Mouse (Mus musculus): ENCODE measurements around the gene Slc34a3.

Gene Slc34a3

DNA sequence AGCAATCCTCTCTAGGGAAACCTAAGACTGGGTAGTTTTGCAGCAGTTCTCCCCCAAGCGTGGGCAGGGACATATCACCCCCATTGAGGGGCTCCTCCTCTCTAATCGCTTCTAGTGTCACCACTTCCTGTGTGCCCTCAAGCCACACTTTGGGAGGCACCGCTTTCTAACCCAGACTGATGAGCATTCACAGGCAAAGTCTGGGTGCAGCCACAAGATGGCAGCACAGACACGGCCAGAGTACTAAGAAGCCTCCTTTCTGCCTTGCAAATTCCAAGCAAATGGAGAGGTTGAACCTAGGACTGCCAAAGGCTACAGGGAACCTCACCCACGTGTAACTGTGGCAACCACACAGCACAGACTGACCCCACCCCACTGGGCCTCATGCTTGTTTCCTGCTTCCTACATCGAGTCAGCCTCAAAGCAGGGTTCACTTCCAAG, 40.8 kb downstream of the Slc34a3 start:
- TF ChIP-seq GATA4 (IDR thresholded peaks at IDR 0.05; ENCODE audit: insufficient replicate concordance, low read length) = no peak

DNA sequence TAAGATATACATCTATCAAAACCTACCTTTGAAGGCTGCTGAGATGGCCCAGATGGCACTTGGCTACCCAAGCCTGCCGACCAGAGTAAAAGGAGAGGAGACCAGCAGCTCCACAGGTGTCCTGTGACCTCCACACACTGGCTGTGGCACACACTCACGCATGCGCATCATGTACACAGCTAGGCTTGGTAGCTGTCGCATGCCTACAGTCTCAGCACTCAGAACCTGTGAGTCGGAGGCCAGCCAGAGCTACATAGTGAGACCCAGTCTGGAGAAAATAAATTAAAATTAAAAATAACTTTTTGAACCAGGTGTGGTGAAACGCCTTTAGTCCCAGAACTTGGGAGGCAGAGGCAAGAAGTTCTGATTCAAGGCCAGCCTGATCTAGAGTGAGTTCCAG, 46.3 kb downstream of the Slc34a3 start:
- TF ChIP-seq GATA4 (IDR thresholded peaks at IDR 0.05; ENCODE audit: insufficient replicate concordance, low read length) = no peak

DNA sequence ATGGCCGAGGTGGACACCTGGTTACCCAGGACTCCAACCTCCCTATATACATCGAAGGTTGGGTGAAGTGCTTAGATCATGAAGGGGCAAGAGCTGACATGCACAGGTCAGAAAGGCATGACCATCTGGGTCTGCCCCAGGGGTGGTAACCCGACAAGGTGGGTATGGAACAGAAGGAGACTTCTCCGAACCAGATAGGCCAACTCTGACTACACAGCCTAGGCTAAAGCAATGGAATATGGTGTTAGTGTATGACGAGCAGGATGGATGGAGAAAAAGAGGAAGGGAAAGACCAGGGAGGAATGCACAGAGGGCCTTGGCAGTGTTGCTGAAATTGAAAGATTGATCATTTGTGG, 47.6 kb downstream of the Slc34a3 start:
- TF ChIP-seq GATA4 (IDR thresholded peaks at IDR 0.05; ENCODE audit: insufficient replicate concordance, low read length) = no peak

DNA sequence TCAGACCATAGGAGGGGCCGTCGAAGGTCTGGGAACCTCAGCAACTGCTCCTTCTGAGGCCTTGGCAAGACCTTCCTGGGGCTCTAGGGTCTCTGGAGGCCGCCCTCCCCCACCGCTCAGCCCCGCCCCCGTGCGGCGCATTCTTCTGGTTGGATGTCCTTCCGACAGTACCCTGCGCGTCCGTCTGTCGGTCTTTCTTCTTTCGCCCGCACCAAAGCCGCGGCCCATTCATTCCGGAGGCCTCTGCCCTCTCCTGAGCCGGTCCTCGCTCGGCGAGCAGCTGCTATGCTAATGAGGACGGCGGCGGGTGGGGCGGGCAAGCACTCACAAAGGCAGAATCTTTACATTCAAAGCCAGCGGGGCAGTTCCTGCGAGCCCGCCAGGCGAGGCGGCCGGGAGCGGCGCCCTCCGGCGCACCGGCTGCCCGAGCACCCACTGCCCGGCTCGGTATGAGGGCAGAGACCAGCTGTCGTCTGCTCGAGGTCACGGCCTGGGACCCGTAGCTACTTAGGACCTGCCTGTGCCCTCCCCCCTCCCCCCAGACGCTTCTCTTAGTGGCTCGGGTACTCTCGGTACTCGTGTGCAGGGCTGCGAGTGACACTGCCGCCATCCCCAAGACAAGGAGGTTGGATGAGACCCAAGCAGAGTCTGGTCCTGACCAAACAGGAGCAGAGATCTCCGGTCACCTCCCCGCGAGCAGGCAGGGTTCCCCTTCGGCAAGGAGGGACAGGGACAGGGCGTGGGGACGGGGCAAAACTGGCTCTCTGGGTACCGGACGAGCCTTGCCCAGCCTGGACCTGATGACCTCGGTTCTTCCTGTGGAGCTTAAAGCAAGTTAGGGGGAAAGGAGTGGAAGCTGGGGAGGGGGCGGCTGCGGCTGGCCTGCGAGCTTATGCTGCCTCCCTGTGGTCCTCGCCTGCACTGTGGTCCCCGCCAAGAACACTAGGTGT, 48.3 kb downstream of the Slc34a3 start:
- TF ChIP-seq GATA4 (IDR thresholded peaks at IDR 0.05; ENCODE audit: insufficient replicate concordance, low read length) = no peak

DNA sequence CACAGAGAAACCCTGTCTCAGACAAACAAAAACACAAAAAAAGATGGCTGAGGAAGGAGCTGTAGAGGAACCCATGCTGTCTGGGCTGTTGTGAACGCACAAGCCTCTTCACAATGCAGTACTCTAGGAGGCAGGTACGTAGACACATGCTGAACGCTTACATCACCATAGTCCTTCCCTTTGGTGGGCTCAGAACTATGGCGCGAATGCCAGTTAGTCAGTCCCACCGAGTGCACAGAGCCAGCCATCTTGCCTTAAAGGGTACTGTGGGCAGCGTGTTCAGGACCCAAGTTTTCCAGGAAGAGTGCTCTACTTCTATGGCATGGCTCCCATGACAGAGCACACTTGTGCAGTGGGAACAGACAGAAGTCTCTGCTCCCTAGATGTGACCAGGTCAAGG, 49.7 kb downstream of the Slc34a3 start:
- TF ChIP-seq GATA4 (IDR thresholded peaks at IDR 0.05; ENCODE audit: insufficient replicate concordance, low read length) = no peak

DNA sequence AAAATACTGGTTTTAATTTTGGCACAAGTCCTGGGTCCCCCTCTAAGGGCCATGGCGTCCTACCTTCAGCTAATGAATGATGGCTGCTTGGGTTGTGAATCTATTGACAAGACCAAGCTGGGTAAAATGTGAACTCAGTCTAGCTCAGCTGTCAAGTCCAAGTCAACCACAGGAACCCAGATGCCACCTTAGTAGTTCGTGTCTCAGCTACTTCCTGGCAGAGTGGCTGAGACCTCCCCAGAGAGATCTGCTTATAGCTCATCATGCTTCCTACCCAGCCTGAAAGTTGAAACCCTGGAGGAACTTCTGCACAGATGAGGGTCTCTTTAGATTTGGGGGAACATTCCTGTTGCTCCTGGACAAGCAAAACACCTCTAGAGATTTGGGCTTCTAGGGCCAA, 50.8 kb downstream of the Slc34a3 start:
- no peak for TF ChIP-seq GATA4 (IDR thresholded peaks at IDR 0.05; ENCODE audit: insufficient replicate concordance, low read length)

DNA sequence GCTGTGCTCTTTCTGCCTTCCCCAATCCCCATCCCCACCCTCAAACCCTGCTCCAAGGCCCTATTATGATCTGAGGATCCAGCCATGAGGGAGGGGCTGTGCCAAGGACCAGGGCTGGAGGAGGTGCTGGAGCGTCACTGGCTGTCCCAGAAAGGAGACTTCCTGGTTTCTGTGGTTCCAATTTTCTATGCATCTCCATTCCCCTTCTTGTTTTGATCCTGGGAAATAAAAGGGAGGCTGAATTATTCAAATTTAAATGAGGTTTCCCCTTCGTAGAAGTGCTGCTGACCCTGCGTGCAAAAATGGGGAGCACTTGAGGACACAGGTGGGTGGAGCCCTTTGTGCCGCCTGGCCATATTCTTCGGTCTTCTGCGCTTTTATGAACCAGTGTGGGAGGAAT, 51.5 kb downstream of the Slc34a3 start:
- no peak for TF ChIP-seq GATA4 (IDR thresholded peaks at IDR 0.05; ENCODE audit: insufficient replicate concordance, low read length)

DNA sequence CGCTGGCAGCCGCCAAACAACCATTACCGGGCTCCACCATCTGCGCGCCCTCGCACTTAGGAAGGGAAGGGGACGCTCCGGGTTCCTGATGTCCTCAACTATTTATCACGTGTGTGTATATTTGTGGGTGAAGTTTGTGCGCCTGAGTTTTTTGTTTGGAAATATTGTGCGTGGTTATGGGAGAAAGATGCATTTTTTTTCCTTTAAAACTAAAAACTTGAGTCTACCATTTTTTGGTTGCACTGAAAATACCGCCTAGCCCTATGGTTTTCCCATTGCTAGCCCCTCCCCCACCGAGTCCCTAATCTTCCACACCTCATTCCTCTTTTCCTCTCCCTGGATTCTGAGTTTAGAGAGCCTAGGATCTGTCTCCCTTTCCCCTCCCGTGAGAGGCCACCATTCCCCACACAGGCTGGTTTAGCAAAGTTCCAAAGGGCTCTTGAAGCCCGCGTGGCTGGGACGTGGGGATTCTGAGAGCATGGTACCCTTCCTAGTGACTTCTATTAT, 52.2 kb downstream of the Slc34a3 start:
- TF ChIP-seq GATA4 (IDR thresholded peaks at IDR 0.05; ENCODE audit: insufficient replicate concordance, low read length) = no peak

DNA sequence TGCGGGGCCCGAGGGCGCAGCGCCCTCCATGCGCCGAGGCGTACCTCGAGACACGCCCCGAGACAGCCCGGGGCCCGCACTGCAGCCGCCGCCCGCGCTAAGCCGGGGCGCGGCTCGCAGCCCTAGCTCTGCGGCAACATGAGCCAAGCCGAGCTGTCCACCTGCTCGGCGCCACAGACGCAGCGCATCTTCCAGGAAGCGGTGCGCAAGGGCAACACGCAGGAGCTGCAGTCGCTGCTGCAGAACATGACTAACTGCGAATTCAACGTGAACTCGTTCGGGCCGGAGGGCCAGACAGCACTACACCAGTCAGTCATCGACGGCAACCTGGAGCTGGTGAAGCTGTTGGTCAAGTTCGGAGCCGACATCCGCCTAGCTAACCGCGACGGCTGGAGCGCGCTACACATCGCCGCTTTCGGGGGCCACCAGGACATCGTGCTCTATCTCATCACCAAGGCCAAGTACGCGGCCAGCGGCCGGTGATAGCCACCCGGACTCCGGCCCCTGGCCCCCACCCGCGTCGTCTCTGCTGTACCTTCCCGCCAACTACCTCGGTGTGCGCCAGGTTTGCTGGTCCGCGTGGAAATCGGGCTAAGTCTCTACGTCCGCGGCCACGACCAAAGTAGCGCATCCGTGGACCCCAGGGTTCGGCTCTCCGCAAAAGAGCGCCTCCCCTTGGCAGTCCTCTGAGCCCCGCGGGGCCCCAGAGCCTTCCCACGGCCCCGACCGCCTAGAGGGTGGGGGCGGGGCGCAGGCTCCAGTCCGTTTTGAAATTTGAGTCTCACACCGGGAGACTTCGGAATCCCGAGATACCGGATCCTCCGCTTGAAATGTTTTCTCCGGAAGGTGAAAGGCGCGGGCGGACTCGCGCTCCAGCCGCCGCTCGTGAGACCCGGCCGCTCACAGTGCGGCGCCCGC, 52.9 kb downstream of the Slc34a3 start:
- no peak for TF ChIP-seq GATA4 (IDR thresholded peaks at IDR 0.05; ENCODE audit: insufficient replicate concordance, low read length)

DNA sequence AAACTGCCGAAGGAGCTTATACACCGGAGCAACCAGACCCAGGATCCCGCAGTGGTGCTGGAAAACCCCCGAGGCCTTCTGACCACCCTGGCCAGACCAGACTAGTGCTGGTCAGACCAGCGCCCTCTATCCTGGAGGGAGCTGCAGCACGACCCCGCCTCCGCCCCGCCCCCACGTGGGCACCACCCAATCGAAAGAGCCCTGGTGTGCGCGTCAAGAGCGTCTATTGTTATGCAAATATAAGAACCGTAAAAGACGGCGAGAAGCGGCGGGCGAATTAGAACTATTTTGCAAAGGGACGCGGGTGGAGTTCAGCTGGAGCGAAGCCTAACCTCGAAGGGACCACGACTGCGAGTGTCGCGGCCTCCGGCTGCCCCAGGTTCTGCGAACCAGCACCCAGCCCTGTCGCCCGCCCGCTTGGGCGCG, 53.7 kb downstream of the Slc34a3 start, which contains the start of gene Nrarp:
TSS of gene Nrarp (plus strand) at position 281 of the 426 bp plus-strand sequence.
- TF ChIP-seq GATA4 (IDR thresholded peaks at IDR 0.05; ENCODE audit: insufficient replicate concordance, low read length) = no peak

DNA sequence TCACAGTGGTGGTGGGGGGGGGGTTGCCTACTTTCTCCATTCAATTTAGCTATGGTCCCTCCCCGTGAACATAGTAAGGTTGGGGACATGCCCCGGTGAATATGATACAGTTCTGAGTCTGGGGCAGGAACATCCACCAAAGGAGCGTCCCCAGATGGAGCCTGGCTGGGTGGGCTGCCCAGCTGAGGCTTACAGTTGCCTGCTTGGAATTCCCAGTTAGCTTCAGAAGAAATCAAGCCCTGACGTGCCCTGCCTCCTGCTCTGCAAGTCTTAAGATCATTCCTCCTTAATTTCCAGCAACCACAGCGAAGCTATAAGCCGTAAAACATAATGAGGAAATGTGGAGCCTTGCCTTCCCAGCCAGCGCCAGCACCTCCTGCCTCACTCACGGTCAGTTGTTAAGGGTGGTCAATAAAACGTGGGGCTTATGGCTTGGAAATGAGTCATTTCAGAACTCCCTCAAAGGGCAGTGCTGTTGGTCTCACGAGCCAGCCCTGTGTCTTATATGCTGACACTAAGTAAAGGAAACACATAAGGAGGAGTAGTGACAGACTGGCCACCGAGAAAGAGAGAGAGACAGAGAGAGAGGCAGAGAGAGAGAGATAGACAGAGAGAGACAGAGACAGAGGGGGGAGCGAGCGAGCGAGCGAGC, 54.5 kb downstream of the Slc34a3 start:
- no peak for TF ChIP-seq GATA4 (IDR thresholded peaks at IDR 0.05; ENCODE audit: insufficient replicate concordance, low read length)
